Mouse (Mus musculus): ENCODE results near the gene Zfp935. TPM values are rescaled to one million over a fixed set of nuclear protein-coding genes. Genes with fewer than 3 reads are reported as not detected.
"Not testable (repeated sequence)": the region's sequence is repeated elsewhere in the genome, so short reads cannot be mapped to it uniquely, and the experiment has no call there.

Zfp935 gene
- polyA plus RNA-seq (2016; fragmentation: Nextera tagmentation; extraction: Ambion mirVana) = not detected in 2 replicates

- H3K4me2 ChIP-seq (replicated peaks) = peak within 1 kb of the TSS; percentile 47
- H3K27ac ChIP-seq; H3K4me1 ChIP-seq; H3K27me3 ChIP-seq (replicated peaks): not testable (repeated sequence)
- WGBS = 5% methylated on average over 27 of the region's 27 CpGs
- peaks cover 15% of the 10 kb centered on the region for H3K36me3 ChIP-seq
- H3K9me3 ChIP-seq = peaks cover 12% of the 10 kb centered on the region; the same call in 1 of the 2 replicates
- H3K9ac ChIP-seq = peak within 1 kb of the TSS; percentile 62
- ATAC-seq (ENCODE audit: low FRiP score, low read depth) = 0 out of 2 replicates have a peak, but pooled peaks have one; percentile 58
- peak within 1 kb of the TSS; percentile 44 for H3K4me3 ChIP-seq
Observed at GRCm38 (mm10) chr13:62558189-62559110, at the start of gene Zfp935. TSS of gene Zfp935 (minus strand) at chr13:62558511.

- H3K27ac ChIP-seq; H3K4me3 ChIP-seq; H3K27me3 ChIP-seq (replicated peaks); ATAC-seq (ENCODE audit: low FRiP score, low read depth); H3K9ac ChIP-seq; H3K9me3 ChIP-seq; H3K36me3 ChIP-seq; H3K4me2 ChIP-seq (replicated peaks); H3K4me1 ChIP-seq: not testable (repeated sequence)
- WGBS = 93% methylated on average over 3 of the region's 6 CpGs
Observed at GRCm38 (mm10) chr13:62571099-62571498, 12.8 kb upstream of the Zfp935 start, which contains the start of gene Zfp934. TSS of gene Zfp934 (minus strand) at chr13:62571199.

- H3K4me3 ChIP-seq; ATAC-seq (ENCODE audit: low FRiP score, low read depth); H3K36me3 ChIP-seq; H3K27me3 ChIP-seq (replicated peaks); H3K4me2 ChIP-seq (replicated peaks); H3K4me1 ChIP-seq; H3K27ac ChIP-seq; H3K9ac ChIP-seq; H3K9me3 ChIP-seq: not testable (repeated sequence)
- 6% methylated on average over 1 of the region's 1 CpGs for WGBS
Observed at GRCm38 (mm10) chr13:62561696-62562095, 3.4 kb upstream of the Zfp935 start.

DNA sequence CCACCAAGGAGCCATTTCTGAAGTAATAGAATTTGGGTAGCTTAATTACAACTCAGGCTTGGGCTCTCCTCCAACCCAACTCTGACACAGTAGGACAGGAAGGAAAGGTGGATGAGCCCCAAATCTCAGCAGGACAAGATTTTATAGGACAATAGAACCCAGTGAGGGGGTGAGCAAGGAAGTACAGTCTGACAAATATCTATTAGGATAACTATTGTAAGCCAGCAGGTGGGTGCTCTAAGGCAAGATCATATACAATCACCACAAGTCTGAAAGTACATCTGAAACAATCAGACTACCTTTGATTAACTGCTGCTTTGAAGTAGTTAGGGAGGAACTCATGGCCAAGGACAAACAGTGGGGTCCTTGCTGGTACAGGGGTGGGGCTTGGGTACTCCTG, 28.2 kb downstream of the Zfp935 start:
- not testable (repeated sequence) for ATAC-seq (ENCODE audit: low FRiP score, low read depth)

DNA sequence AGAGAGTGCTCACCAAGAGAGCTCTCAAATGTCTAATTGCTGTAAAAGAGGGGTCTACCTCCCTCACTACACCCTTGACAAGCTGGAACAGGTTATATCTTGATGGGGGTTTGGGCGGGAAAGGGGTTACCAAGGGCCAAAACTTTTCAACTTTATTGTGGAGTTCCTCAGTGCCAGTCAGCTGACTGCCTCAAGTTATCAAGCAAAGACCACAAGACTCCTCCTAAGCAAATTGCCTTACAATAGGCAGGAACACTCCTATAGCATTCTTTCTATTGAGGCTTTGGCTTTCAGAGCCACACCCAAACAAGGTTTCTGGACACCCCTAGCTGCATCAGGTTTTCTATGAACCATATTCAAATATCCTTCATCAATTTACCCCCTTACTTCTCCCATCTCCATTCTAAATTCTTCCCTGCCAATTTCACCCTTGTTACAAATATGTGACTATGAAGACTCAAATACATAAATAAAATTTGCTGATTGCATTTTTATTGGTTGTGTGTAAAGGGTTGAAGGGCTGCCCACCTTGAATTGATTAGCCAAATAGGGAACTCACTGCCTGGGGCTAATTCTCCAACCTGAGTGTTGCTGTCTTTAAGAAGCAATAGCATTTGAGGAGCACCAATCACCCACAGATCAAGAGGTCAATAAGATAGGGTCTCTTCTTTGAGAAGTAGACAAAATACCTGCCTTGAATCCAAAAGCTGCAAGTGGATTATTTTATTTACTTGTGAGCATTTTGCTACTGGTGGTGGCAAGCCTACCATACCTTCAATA, 47.5 kb downstream of the Zfp935 start:
- WGBS = 78% methylated on average over 1 of the region's 1 CpGs
- H3K4me3 ChIP-seq; H3K9ac ChIP-seq; H3K4me2 ChIP-seq (replicated peaks); H3K9me3 ChIP-seq; H3K27me3 ChIP-seq (replicated peaks); H3K27ac ChIP-seq; H3K4me1 ChIP-seq; H3K36me3 ChIP-seq; ATAC-seq (ENCODE audit: low FRiP score, low read depth): not testable (repeated sequence)

More for the DNA sequence above, 28.2 kb downstream of the Zfp935 start:
- not testable (repeated sequence) for H3K9ac ChIP-seq; H3K27me3 ChIP-seq (replicated peaks); H3K4me2 ChIP-seq (replicated peaks); H3K4me3 ChIP-seq; H3K36me3 ChIP-seq; H3K4me1 ChIP-seq; H3K27ac ChIP-seq
- H3K9me3 ChIP-seq = peaks cover 11% of the 10 kb centered on the region

GRCm38 (mm10) chr13:62472661-62473060, 85.7 kb downstream of the Zfp935 start:
- H3K36me3 ChIP-seq; H3K4me2 ChIP-seq (replicated peaks); H3K27me3 ChIP-seq (replicated peaks); H3K9ac ChIP-seq; H3K27ac ChIP-seq; H3K9me3 ChIP-seq; ATAC-seq (ENCODE audit: low FRiP score, low read depth); H3K4me1 ChIP-seq; H3K4me3 ChIP-seq: not testable (repeated sequence)
- WGBS = 94% methylated on average over 8 of the region's 8 CpGs

DNA sequence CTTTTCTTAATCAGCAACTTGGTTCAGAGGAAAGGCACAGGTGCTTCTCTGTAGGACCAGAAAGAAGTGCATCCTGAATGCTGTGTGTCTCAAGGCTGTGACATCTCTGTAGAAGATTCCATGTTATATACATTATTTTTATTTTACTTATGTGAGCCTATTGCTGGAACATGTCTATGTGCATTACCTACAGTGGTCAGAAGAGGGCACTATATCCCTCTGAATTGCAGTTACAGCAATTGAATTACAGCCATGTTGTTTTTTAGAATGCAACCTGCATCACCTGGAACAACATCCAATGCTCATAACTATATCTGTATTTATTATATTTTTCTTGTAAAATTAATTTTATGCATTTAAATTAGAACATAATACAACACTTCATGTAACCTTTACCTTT, 88.4 kb downstream of the Zfp935 start:
- not testable (repeated sequence) for ATAC-seq (ENCODE audit: low FRiP score, low read depth); H3K9me3 ChIP-seq

GRCm38 (mm10) chr13:62466424-62467334, 91.6 kb downstream of the Zfp935 start, which contains the start of gene Gm49359:
TSS of gene Gm49359 (minus strand) at chr13:62466832.
- peak within 1 kb of the TSS; percentile 60 for H3K4me3 ChIP-seq
- H3K36me3 ChIP-seq; H3K27me3 ChIP-seq (replicated peaks); H3K27ac ChIP-seq; H3K4me1 ChIP-seq; H3K9me3 ChIP-seq: not testable (repeated sequence)
- WGBS = 2% methylated on average over 28 of the region's 28 CpGs
- H3K4me2 ChIP-seq (replicated peaks) = peak within 1 kb of the TSS; percentile 47
- ATAC-seq (ENCODE audit: low FRiP score, low read depth) = peak; percentile 100
- peak within 1 kb of the TSS; percentile 70 for H3K9ac ChIP-seq

More for the DNA sequence above, 88.4 kb downstream of the Zfp935 start:
- H3K36me3 ChIP-seq; H3K9ac ChIP-seq; H3K4me3 ChIP-seq; H3K4me2 ChIP-seq (replicated peaks); H3K4me1 ChIP-seq; H3K27ac ChIP-seq; H3K27me3 ChIP-seq (replicated peaks): not testable (repeated sequence)

Small RNAs within 50 kb of the gene (microRNA-seq; reads per million reads assigned to microRNA genes)
- gene Gm22256 = not detected

Other genes starting within 250 kb of the Zfp935 start
- gene Gm3604, start 175.3 kb downstream of the Zfp935 start, polyA plus RNA-seq (2016; fragmentation: Nextera tagmentation; extraction: Ambion mirVana) = 2.3 and 3.0 TPM in 2 replicates
- 14.4 and 16.0 TPM in 2 replicates for gene Gm49359, start 91.7 kb downstream of the Zfp935 start, polyA plus RNA-seq (2016; fragmentation: Nextera tagmentation; extraction: Ambion mirVana)
- 15.5 and 15.8 TPM in 2 replicates for gene Zfp934, start 12.7 kb upstream of the Zfp935 start, polyA plus RNA-seq (2016; fragmentation: Nextera tagmentation; extraction: Ambion mirVana)
- gene 6720489N17Rik, start 65.7 kb upstream of the Zfp935 start, polyA plus RNA-seq (2016; fragmentation: Nextera tagmentation; extraction: Ambion mirVana) = 10.6 and 10.9 TPM in 2 replicates
- gene Platr25, start 202.2 kb upstream of the Zfp935 start, polyA plus RNA-seq (2016; fragmentation: Nextera tagmentation; extraction: Ambion mirVana) = 29.3 and 33.7 TPM in 2 replicates
- 13.2 and 13.3 TPM in 2 replicates for gene Gm5141, start 227.3 kb upstream of the Zfp935 start, polyA plus RNA-seq (2016; fragmentation: Nextera tagmentation; extraction: Ambion mirVana)